Mouse (Mus musculus) forebrain, embryonic 15.5 days (tissue): Measurements from ENCODE around the gene Cry1. TPM values are rescaled to one million over a fixed set of nuclear protein-coding genes. Genes with fewer than 3 reads are reported as not detected.
A peak's percentile ranks its signal among the peaks of the same experiment; 100 is the strongest.

Experiments used
- ATAC-seq: fragments of 200-750 bp; cut with Nextera tagmentation; replicated peaks from 2 replicates; pipeline ENCODE4 v1.8.0; 2017; ENCODE audit warnings: mild to moderate bottlenecking, moderate TSS enrichment, moderate library complexity
- H3K27ac ChIP-seq: fragments of 300-500 bp; sonication (generic); replicated peaks from 2 replicates; pipeline ENCODE4 v1.5.1; 2015; ENCODE audit warnings: mild to moderate bottlenecking, inconsistent platforms
- H3K27me3 ChIP-seq: fragments of 300-500 bp; sonication (generic); 2 replicates; pipeline ENCODE4 v1.6.1; 2015; ENCODE audit warnings: inconsistent platforms
- H3K36me3 ChIP-seq: fragments of 300-500 bp; sonication (generic); 2 replicates; pipeline ENCODE4 v1.6.1; 2015; ENCODE audit warnings: mild to moderate bottlenecking, inconsistent platforms
- H3K4me1 ChIP-seq: fragments of 300-500 bp; sonication (generic); 2 replicates; pipeline ENCODE4 v1.6.1; 2015; ENCODE audit warnings: inconsistent platforms
- H3K4me2 ChIP-seq: fragments of 300-500 bp; sonication (generic); replicated peaks from 2 replicates; pipeline ENCODE4 v1.6.1; 2015; ENCODE audit warnings: mild to moderate bottlenecking, inconsistent platforms
- H3K4me3 ChIP-seq: fragments of 300-500 bp; sonication (generic); 2 replicates; pipeline ENCODE4 v1.5.1; 2015; ENCODE audit warnings: mild to moderate bottlenecking, inconsistent platforms
- H3K9ac ChIP-seq: fragments of 300-500 bp; sonication (generic); replicated peaks from 2 replicates; pipeline ENCODE4 v1.6.1; 2015; ENCODE audit warnings: mild to moderate bottlenecking, inconsistent platforms
- H3K9me3 ChIP-seq: fragments of 300-500 bp; sonication (generic); 2 replicates; pipeline ENCODE4 v1.6.1; 2016; ENCODE audit warnings: inconsistent platforms
- WGBS: fragments of 180-500 bp; shearing (Covaris S2); methylation state at CpG from one replicate; pipeline ENCODE4 v1.1.7; 2015; ENCODE audit warnings: mixed read lengths; 5-methylcytosine and 5-hydroxymethylcytosine counted together
- polyA plus RNA-seq: library from polyadenylated mRNA; unstranded; fragments of >200 nt; fragmentation: Nextera tagmentation; extraction: Ambion mirVana; gene quantifications from 2 replicates; pipeline ENCODE4 v1.2.1, GENCODE M21; 2015

Cry1 gene
- polyA plus RNA-seq, 1 experiment from 2014 or later: 35.3 TPM

GRCm38 (mm10) chr10:85189966-85190365 lies 5.1 kb upstream of the Cry1 start:
- Histone ChIP-seq H3K4me2 (no peak overlapping the region), H3K9ac (no peak overlapping the region), H3K4me3 (no peak overlapping the region), H3K36me3 (no peaks in the 10 kb centered on the region), H3K27ac (no peak overlapping the region), H3K9me3 (no peaks in the 10 kb centered on the region), H3K4me1 (peaks cover 5% of the 10 kb centered on the region), H3K27me3 (no peaks in the 10 kb centered on the region)
- ATAC-seq: no peak
- 81% methylated on average over 5 of the region's 5 CpGs for WGBS

- 97% methylated on average over 2 of the region's 2 CpGs for WGBS
- Histone ChIP-seq H3K4me2 (no peak overlapping the region), H3K4me3 (no peak overlapping the region), H3K36me3 (no peaks in the 10 kb centered on the region), H3K4me1 (peaks cover 17% of the 10 kb centered on the region), H3K27me3 (no peaks in the 10 kb centered on the region), H3K9ac (0 out of 2 replicates have a peak overlapping the region, but pooled peaks have one; percentile 5), H3K9me3 (no peaks in the 10 kb centered on the region), H3K27ac (no peak overlapping the region)
- ATAC-seq: no peak
Measured at GRCm38 (mm10) chr10:85186499-85186794, 1.6 kb upstream of the Cry1 start.

- Histone ChIP-seq H3K4me3 (peak overlapping the region; percentile 92), H3K4me2 (peak overlapping the region; percentile 97), H3K27ac (peak overlapping the region; percentile 95), H3K36me3 (no peaks in the 10 kb centered on the region), H3K9me3 (no peaks in the 10 kb centered on the region), H3K9ac (peak overlapping the region; percentile 73), H3K4me1 (peaks cover 17% of the 10 kb centered on the region), H3K27me3 (no peaks in the 10 kb centered on the region)
- no peak for ATAC-seq
- WGBS: 35% methylated on average over 14 of the region's 14 CpGs
Measured at GRCm38 (mm10) chr10:85185639-85186498, 1.0 kb upstream of the Cry1 start.

- ATAC-seq: peak; percentile 27
- no peaks in the 10 kb centered on the region for H3K27me3 ChIP-seq
- under 1% methylated on average over 94 of the region's 95 CpGs for WGBS
Measured at GRCm38 (mm10) chr10:85184201-85184963, 482 bp downstream of the Cry1 start.

GRCm38 (mm10) chr10:85183619-85184018 lies 1.2 kb downstream of the Cry1 start:
- 1% methylated on average over 11 of the region's 11 CpGs for WGBS
- Histone ChIP-seq H3K36me3 (no peaks in the 10 kb centered on the region), H3K9me3 (no peaks in the 10 kb centered on the region), H3K4me1 (peaks cover 17% of the 10 kb centered on the region), H3K4me3 (peak overlapping the region; percentile 92), H3K27me3 (no peaks in the 10 kb centered on the region), H3K27ac (peak overlapping the region; percentile 73), H3K4me2 (peak overlapping the region; percentile 97), H3K9ac (peak overlapping the region; percentile 51)
- 0 out of 2 replicates have a peak, but pooled peaks have one; percentile 12 for ATAC-seq

More at GRCm38 (mm10) chr10:85184201-85184963, 482 bp downstream of the Cry1 start:
- Histone ChIP-seq H3K4me1 (peaks cover 17% of the 10 kb centered on the region), H3K4me3 (peak overlapping the region; percentile 92), H3K4me2 (peak overlapping the region; percentile 97), H3K9me3 (no peaks in the 10 kb centered on the region), H3K9ac (peak overlapping the region; percentile 73), H3K36me3 (no peaks in the 10 kb centered on the region), H3K27ac (peak overlapping the region; percentile 95)

- H3K9me3 ChIP-seq: no peaks in the 10 kb centered on the region
- H3K36me3 ChIP-seq: no peaks in the 10 kb centered on the region
- no peak overlapping the region for H3K9ac ChIP-seq
- no peak overlapping the region for H3K27ac ChIP-seq
- 77% methylated on average over 10 of the region's 10 CpGs for WGBS
- H3K4me1 ChIP-seq: peaks cover 17% of the 10 kb centered on the region
- H3K4me2 ChIP-seq: peak overlapping the region; percentile 97
- ATAC-seq: no peak
- peak overlapping the region; percentile 92 for H3K4me3 ChIP-seq
- no peaks in the 10 kb centered on the region for H3K27me3 ChIP-seq
Measured at GRCm38 (mm10) chr10:85182766-85183165, 2.1 kb downstream of the Cry1 start.

- H3K4me1 ChIP-seq: no peaks in the 10 kb centered on the region
- H3K4me2 ChIP-seq: no peak overlapping the region
- H3K9ac ChIP-seq: no peak overlapping the region
- no peaks in the 10 kb centered on the region for H3K36me3 ChIP-seq
- no peak overlapping the region for H3K27ac ChIP-seq
- H3K27me3 ChIP-seq: no peaks in the 10 kb centered on the region
- H3K9me3 ChIP-seq: no peaks in the 10 kb centered on the region
- 85% methylated on average over 2 of the region's 2 CpGs for WGBS
- no peak overlapping the region for H3K4me3 ChIP-seq
- no peak for ATAC-seq
Measured at GRCm38 (mm10) chr10:85176640-85177039, 8.2 kb downstream of the Cry1 start.

- ATAC-seq: no peak
- H3K4me3 ChIP-seq: no peak overlapping the region
- no peaks in the 10 kb centered on the region for H3K9me3 ChIP-seq
- no peak overlapping the region for H3K27ac ChIP-seq
- H3K9ac ChIP-seq: no peak overlapping the region
- 70% methylated on average over 5 of the region's 5 CpGs for WGBS
- H3K27me3 ChIP-seq: no peaks in the 10 kb centered on the region
- peaks cover 2% of the 10 kb centered on the region; the same call in 1 of the 2 replicates for H3K4me1 ChIP-seq
- no peak overlapping the region for H3K4me2 ChIP-seq
- H3K36me3 ChIP-seq: no peaks in the 10 kb centered on the region
Measured at GRCm38 (mm10) chr10:85165306-85165705, 19.6 kb downstream of the Cry1 start.

GRCm38 (mm10) chr10:85164791-85165190 lies 20.1 kb downstream of the Cry1 start:
- ATAC-seq: no peak
- Histone ChIP-seq H3K27ac (no peak overlapping the region), H3K9me3 (no peaks in the 10 kb centered on the region), H3K4me2 (no peak overlapping the region), H3K36me3 (no peaks in the 10 kb centered on the region), H3K4me3 (no peak overlapping the region), H3K27me3 (no peaks in the 10 kb centered on the region), H3K4me1 (peaks cover 2% of the 10 kb centered on the region; the same call in 1 of the 2 replicates), H3K9ac (no peak overlapping the region)
- WGBS: 84% methylated on average over 13 of the region's 13 CpGs

GRCm38 (mm10) chr10:85161745-85162351 lies 23.0 kb downstream of the Cry1 start:
- Histone ChIP-seq H3K4me3 (no peak overlapping the region), H3K9me3 (no peaks in the 10 kb centered on the region), H3K27ac (no peak overlapping the region), H3K36me3 (no peaks in the 10 kb centered on the region), H3K4me1 (peaks cover 2% of the 10 kb centered on the region; the same call in 1 of the 2 replicates), H3K4me2 (no peak overlapping the region), H3K27me3 (no peaks in the 10 kb centered on the region), H3K9ac (no peak overlapping the region)
- WGBS: 72% methylated on average over 5 of the region's 5 CpGs
- ATAC-seq: no peak; the same call in 1 of the 2 replicates

- no peak for ATAC-seq
- Histone ChIP-seq H3K4me1 (peaks cover 2% of the 10 kb centered on the region; the same call in 1 of the 2 replicates), H3K4me3 (no peak overlapping the region), H3K27me3 (no peaks in the 10 kb centered on the region), H3K9ac (no peak overlapping the region), H3K9me3 (no peaks in the 10 kb centered on the region), H3K4me2 (no peak overlapping the region), H3K27ac (no peak overlapping the region), H3K36me3 (no peaks in the 10 kb centered on the region)
- WGBS: 87% methylated on average over 1 of the region's 1 CpGs
Measured at GRCm38 (mm10) chr10:85159989-85160619, 24.8 kb downstream of the Cry1 start.
